Mouse (Mus musculus) retina, embryonic 14.5 days (tissue): ENCODE data around the gene Sec14l2.
A peak's percentile ranks its signal among the peaks of the same experiment; 100 is the strongest.

Source experiments
- DNase-seq: peaks from one replicate; pipeline ENCODE4 v3.0.0-alpha.2; 2015; ENCODE audit warnings: low spot score

Gene Sec14l2

GRCm38 (mm10) chr11:4122742-4123579 lies at the start of gene Sec14l2:
Gene Sec14l2, minus strand, starts transcription at chr11:4123415.
- no peak for DNase-seq

GRCm38 (mm10) chr11:4166467-4167090 lies 43.4 kb upstream of the Sec14l2 start:
- DNase-seq = no peak

GRCm38 (mm10) chr11:4164701-4165100 lies 41.5 kb upstream of the Sec14l2 start:
- no peak for DNase-seq

- no peak for DNase-seq
Observed at GRCm38 (mm10) chr11:4160758-4161480, 37.7 kb upstream of the Sec14l2 start.

- peak; percentile 96 for DNase-seq
Observed at GRCm38 (mm10) chr11:4159808-4160708, 36.8 kb upstream of the Sec14l2 start, which contains the start of the genes Ccdc157 and Sf3a1. Gene Ccdc157, minus strand, starts transcription at chr11:4160293. Gene Sf3a1, plus strand, starts transcription at chr11:4160350.

GRCm38 (mm10) chr11:4158676-4159075 lies 35.5 kb upstream of the Sec14l2 start:
- DNase-seq = no peak

GRCm38 (mm10) chr11:4155641-4156040 lies 32.4 kb upstream of the Sec14l2 start:
- no peak for DNase-seq

- no peak for DNase-seq
Observed at GRCm38 (mm10) chr11:4153694-4154093, 30.5 kb upstream of the Sec14l2 start.

- DNase-seq = no peak
Observed at GRCm38 (mm10) chr11:4149886-4150285, 26.7 kb upstream of the Sec14l2 start.

GRCm38 (mm10) chr11:4148536-4149156 lies 25.4 kb upstream of the Sec14l2 start:
- no peak for DNase-seq

GRCm38 (mm10) chr11:4148120-4148519 lies 24.9 kb upstream of the Sec14l2 start:
- DNase-seq = no peak

GRCm38 (mm10) chr11:4147098-4147497 lies 23.9 kb upstream of the Sec14l2 start:
- DNase-seq = no peak

- no peak for DNase-seq
Observed at GRCm38 (mm10) chr11:4146381-4146780, 23.2 kb upstream of the Sec14l2 start.

- DNase-seq = no peak
Observed at GRCm38 (mm10) chr11:4143281-4144062, 20.3 kb upstream of the Sec14l2 start.

GRCm38 (mm10) chr11:4142352-4142751 lies 19.1 kb upstream of the Sec14l2 start:
- no peak for DNase-seq

GRCm38 (mm10) chr11:4141505-4141904 lies 18.3 kb upstream of the Sec14l2 start:
- no peak for DNase-seq

- DNase-seq = no peak
Observed at GRCm38 (mm10) chr11:4138964-4139363, 15.7 kb upstream of the Sec14l2 start.

GRCm38 (mm10) chr11:4134986-4135935 lies 12.0 kb upstream of the Sec14l2 start, which contains the start of gene Rnf215:
Gene Rnf215, plus strand, starts transcription at chr11:4135202.
- DNase-seq = peak; percentile 96

- DNase-seq = no peak
Observed at GRCm38 (mm10) chr11:4134400-4134799, 11.2 kb upstream of the Sec14l2 start.
